Mouse (Mus musculus) adipocyte (in vitro differentiated cells): Measurements from ENCODE around the gene Ptpn21.

Source experiments
- DNase-seq: peaks from one replicate; pipeline ENCODE4 v3.0.0-alpha.2; 2016; ENCODE audit warnings: low spot score

Gene Ptpn21

DNA sequence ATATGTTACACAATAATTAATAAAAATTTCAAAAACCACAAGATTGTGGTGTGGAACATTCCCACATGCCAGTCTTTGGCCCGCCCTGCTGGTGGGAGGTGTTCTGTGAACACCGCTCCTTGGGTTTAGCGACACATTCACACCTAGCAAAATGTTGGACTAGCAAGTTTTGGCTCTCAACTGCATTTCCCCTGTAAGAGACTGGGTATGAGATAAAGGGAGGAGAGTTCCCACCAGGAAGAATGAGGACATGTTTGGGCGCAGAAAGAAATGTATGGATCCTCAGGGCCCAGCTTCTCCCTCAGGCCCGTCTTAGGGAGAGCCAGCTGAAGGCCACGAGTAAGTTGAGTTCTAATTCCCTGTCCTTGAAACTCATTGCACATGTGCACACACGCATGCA lies 74.6 kb downstream of the Ptpn21 start:
- DNase-seq = no peak

DNA sequence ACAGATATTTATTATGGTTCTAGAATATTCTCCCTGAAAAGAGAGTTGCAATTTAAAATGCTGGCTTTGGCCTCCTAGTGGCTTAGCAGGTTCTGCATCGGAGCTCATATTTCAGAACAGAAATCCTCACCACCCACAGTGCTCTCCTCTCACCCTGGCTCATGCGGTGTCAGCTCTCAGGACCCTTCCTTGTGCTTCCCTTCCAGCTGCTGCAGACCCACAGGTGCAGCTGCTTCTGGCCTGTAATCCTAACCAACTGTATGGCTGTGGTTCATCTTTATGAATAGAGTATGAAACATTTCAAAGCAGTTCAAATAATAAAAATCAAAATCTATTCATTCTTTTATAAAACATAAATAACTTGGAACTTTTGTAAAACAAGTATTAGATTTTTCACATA lies 80.3 kb downstream of the Ptpn21 start:
- DNase-seq = no peak

- no peak for DNase-seq
Measured at GRCm38 (mm10) chr12:98644852-98645251, 92.4 kb downstream of the Ptpn21 start.

DNA sequence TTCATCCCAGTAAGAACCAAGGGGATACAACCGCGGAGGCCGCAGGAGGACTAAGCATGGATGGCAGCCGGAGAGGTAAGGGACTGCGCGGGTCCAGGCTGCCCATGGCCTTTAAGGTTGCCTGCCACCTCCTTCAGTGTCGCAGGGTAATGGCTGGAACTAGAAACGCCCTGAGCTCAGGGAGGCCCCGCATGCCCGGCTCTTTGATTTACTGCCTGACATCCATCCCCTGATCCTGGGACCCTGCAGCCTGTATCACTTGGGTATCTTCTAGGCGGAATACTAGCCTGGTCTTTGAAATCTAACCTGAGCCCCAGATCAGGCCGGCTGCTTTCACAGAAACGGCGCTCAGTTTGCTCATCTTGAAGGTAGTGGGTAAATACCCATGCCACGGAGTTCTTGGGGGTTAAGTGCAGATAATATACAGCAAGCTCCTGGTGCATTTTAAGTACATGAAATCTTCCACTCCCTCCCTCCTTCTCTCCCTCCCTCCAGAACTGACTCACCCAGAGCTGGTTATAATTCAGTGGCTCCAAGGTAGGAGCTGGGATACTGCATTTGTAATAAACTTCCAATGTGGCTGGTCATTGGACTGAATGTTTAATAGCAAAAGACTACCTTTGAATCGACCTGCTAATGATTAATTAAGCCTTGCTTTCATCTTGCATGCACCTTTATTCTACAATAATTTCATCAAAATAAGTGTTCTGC lies 108.8 kb downstream of the Ptpn21 start:
- DNase-seq = peak; percentile 7

DNA sequence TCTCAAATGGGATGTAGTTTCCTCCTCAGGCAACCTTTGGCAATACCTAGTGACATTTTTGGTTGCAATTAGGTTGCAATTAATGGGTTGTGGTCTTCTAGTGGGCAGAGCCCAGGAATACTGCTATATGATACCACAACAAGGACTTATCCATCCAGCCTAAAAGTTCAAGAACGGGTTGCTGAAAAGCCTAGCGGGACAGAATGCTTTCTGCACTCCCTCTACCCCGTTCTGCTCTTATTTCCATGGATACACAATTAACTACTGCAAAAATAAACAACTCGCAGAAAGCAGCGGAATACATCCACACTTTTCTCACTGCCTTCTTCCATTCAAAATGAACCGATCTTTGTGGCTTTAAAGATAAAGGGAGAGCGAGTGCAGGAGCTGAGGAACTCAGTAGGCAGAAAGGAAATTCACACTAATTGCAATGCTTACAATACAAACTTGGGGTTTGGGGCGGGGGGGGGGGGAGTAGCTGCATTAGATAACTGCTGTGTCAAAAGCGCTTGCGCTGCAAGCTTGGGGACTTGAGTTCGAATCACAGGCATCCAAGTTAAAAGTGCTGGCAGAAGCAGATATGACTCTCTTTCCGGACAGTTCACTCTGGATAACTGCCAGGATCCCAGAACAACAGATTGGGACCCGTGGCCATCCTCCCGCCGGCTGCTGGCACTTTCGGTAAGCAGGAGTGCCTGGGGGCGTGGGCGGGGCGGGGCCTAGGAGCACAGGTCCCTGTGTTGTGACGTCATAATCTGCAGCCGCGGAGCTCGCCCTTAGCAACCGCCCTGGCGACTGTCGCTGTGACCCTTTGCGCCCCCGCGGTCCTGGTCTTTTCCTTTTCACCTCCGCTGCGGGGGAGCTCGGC lies 109.6 kb downstream of the Ptpn21 start, which contains the start of gene Spata7:
Gene Spata7, plus strand, starts transcription at position 766 of the 868 bp plus-strand sequence.
- DNase-seq = peak; percentile 87
